Mouse (Mus musculus) telencephalon, adult 2 months (tissue): ENCODE measurements around the gene Cyp19a1.
A peak's percentile ranks its signal among the peaks of the same experiment; 100 is the strongest.

Experiments used
- DNase-seq: peaks from one replicate; pipeline ENCODE4 v3.0.0-alpha.2; 2011; ENCODE audit warnings: low read depth, low spot score

The Cyp19a1 gene

GRCm38 (mm10) chr9:54180216-54180615 is 87.7 kb downstream of the Cyp19a1 start:
- no peak for DNase-seq

DNA sequence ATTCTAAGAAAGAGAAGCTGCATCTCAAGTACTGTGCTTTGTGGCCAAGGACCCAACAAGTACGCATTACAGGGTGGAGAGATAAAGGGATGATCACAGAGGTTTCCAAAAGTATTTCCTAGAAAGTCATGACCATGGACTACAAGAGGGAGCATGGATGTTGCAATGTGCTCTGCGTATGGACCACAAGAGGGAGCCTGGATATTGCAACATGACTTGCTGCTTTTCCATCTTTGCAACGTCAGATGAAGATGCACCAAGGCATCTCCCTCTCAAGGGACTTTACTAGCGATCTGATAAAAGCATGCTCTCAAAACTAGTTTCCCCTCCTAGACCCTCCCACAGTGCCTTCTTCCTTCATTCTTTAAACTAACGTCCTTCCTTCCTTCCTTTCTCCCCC is 98.4 kb downstream of the Cyp19a1 start:
- peak; percentile 46 for DNase-seq

- no peak for DNase-seq
These were observed 99.5 kb downstream of the Cyp19a1 start for GRCm38 (mm10) chr9:54168425-54168824.

DNA sequence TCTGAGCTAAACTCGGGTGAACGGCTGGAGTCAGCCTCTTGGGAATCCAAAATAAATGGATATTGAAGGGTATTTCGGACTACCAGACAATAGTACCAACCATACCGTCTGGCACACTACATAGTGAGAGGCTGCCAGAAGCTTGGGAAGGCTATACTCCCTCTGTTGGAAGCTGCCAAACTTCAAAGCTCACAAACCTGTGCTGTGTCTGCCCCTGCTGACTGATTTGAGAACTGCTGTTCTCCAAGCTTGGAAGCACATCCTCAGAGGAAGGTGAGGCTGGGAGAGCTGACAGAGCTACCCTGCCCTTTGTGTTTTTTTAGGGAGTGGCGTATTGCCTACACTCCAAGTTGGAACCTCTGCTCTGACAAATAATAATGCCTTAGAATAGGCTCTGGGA is 104.8 kb downstream of the Cyp19a1 start:
- DNase-seq, result no peak

DNA sequence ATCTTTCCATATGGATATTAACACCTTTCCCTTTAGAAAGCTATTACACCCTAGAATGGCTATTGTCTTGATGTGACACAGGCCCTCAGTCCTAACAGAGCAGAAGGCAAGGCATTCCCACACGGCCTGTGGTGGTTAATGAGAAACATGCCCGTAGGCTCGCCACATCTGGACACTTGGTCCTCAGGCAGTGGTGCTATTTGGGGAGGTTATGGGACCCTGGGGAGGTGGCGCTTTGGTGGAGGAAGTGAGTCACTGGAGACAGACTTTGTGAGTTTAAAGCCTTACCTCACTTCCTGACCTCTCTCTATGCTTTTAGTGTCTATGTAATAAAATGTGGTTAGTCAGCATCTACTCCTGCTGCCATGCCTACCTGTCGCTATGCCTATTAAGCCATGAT is 114.2 kb downstream of the Cyp19a1 start:
- DNase-seq, result no peak

DNA sequence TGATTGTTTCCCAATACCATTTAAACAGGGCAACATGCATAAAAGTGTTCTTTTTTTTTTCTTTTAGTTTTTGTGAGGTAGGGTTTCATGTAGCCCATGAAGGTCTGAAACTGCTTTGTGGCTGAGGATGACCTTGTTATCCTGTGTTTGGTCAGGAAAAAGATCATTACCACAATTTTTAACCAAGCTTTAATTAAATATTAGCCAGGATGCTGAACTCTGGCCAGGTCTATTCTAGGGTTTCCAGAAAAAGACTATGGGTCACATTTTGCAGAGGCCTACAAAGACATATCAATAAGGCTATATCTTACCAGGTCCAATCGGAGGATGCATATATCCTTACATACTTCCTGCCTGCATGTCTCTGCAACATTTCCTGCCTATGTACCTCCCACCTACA is 128.7 kb downstream of the Cyp19a1 start:
- no peak for DNase-seq
